Mouse (Mus musculus) left cerebral cortex, adult 2 months (tissue): ENCODE measurements at regions not wholly inside any gene's neighbourhood (a gene's known extent, or its start where the extent isn't known, plus 50 kb on each side); places are given as distances from the start of the nearest gene placed in this dataset.
A peak's percentile ranks its signal among the peaks of the same experiment; 100 is the strongest.

ENCODE experiments used
- DNase-seq, 2 experiments: peaks; one replicate each; pipeline ENCODE4 v3.0.0; 2021 to 2022; ENCODE audit warnings: low spot score in 2 of 2, mixed read lengths in 1 of 2; ENCODE audit errors: extremely low spot score in 1 of 2
- H3K27ac ChIP-seq: fragments of 200-600 bp; 2 replicates; pipeline ENCODE4 v1.8.1; 2022
- H3K4me3 ChIP-seq: fragments of 200-600 bp; 2 replicates; pipeline ENCODE4 v1.8.1; 2022
- CTCF ChIP-seq: fragments of 200-600 bp; IDR thresholded peaks from 2 replicates; pipeline ENCODE4 v1.8.1; 2022; ENCODE audit warnings: antibody characterized with exemption, mild to moderate bottlenecking, moderate library complexity
- intact Hi-C: fragments of 180-260 bp; cut with DNase I; formaldehyde crosslinking; loops from one replicate; pipeline ENCODE4 v1.15.1; 2025

GRCm38 (mm10) chr14:62003013-62003781, 289.2 kb upstream of the Rnaseh2b start:
- Histone ChIP-seq H3K4me3 (no peak overlapping the region), H3K27ac (no peak overlapping the region)
- intact Hi-C loops = no loop called here

DNA sequence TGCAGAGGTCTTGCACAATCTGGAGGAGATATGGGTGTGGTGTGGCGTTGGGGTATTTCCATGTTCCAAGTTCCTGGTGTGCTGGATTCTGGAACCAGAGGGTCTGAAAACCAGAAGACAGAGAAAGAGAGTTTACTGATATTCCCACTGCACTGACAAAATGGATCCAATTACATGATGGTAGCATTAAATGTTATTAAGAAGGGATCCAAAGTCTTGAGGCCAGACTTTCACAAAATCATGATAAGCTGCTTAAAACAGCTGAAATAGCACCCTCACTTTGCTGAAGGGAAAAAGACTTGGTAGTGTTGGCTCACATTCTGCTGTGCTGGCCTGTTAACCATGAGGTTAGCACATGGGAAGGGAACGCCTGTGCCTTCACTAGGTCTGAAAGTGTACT, 288.6 kb upstream of the Rnaseh2b start:
- H3K27ac ChIP-seq = no peak overlapping the region
- H3K4me3 ChIP-seq = no peak overlapping the region
- TF ChIP-seq CTCF = no peak
- no peak for DNase-seq
- intact Hi-C loops = no loop called here

More at GRCm38 (mm10) chr14:62003013-62003781, 289.2 kb upstream of the Rnaseh2b start:
- DNase-seq = peak; percentile 20 to 34
- no peak for TF ChIP-seq CTCF

GRCm38 (mm10) chr14:62008707-62009106, 283.7 kb upstream of the Rnaseh2b start:
- intact Hi-C loops = no loop called here

GRCm38 (mm10) chr14:62018804-62019203, 273.6 kb upstream of the Rnaseh2b start:
- TF ChIP-seq CTCF = no peak
- no peak overlapping the region for H3K4me3 ChIP-seq
- no peak for DNase-seq
- intact Hi-C loops = no loop called here
- no peak overlapping the region for H3K27ac ChIP-seq

More at GRCm38 (mm10) chr14:62008707-62009106, 283.7 kb upstream of the Rnaseh2b start:
- H3K27ac ChIP-seq = no peak overlapping the region
- TF ChIP-seq CTCF = no peak
- DNase-seq = no peak
- H3K4me3 ChIP-seq = no peak overlapping the region

- no peak overlapping the region for H3K27ac ChIP-seq
- intact Hi-C loops = no loop called here
- DNase-seq = no peak
- no peak for TF ChIP-seq CTCF
- no peak overlapping the region for H3K4me3 ChIP-seq
Observed at GRCm38 (mm10) chr14:62020996-62021395, 271.4 kb upstream of the Rnaseh2b start.

DNA sequence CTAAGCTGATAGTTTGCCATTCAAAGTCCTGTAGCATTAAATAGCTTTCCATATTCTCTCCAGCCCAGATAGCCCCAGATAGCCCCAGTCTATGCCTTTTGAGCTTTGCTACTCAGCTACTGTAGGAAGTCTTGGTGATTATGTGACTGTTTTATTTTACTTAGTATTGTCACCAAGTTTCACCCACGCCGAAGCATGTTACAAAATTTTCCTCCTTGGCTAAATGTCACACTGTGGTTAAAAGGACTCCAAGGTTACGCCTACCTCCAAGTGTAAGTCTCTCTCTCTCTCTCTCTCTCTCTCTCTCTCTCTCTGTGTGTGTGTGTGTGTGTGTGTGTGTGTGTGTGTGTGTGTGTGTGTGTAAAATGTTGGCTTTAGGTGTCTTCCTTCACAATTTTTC, 270.2 kb upstream of the Rnaseh2b start:
- H3K27ac ChIP-seq = no peak overlapping the region
- no peak for TF ChIP-seq CTCF
- H3K4me3 ChIP-seq = no peak overlapping the region
- DNase-seq = no peak
- intact Hi-C loops = no loop called here

DNA sequence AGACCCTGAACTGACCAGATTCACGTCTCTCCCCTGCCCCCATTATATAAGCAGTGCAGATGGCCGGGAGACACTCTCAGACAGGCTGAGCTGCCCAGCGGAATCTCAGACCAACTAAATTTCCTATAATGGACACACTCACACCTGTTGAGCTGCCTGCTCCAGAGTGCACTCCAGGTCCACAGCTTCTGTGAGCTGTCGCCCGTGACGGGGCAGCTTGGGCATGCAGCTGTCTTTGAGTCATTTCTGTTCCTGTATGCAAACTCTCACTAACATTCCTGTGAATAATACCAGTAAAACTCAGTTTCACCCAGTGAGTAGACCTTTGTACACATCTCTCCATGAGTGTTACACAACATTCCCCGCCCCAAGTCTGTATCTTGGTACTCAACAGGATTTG, 269.4 kb upstream of the Rnaseh2b start:
- no peak for TF ChIP-seq CTCF
- no peak for DNase-seq
- intact Hi-C loops = no loop called here
- H3K27ac ChIP-seq = no peak overlapping the region
- H3K4me3 ChIP-seq = no peak overlapping the region

DNA sequence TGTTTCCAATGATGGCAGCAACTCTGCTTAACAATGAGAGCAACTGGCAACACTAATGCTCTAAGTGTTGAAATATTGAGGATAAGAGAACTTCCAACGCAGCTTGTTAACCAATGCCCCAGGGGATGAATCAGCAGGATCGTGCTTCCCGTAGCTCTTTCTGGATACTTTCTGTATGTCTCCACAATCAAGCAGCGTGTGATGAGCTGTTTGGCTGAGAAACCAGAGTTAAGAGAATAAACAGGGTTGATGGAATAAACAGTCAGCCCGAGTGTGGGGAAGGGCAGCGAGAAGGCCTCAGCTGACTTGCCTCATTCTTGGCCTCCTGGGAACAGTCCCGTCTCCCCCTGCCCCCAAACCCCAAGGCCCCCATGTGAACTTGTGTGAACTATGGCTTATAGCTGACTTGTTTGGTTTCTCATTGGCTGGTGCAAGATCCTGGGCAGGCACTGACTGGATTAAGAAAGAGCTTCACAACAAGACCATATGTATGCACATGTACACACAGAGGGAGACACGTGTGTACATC, 264.6 kb upstream of the Rnaseh2b start:
- Histone ChIP-seq H3K27ac (no peak overlapping the region), H3K4me3 (no peak overlapping the region)
- no peak for DNase-seq
- no peak for TF ChIP-seq CTCF
- intact Hi-C loops = no loop called here

DNA sequence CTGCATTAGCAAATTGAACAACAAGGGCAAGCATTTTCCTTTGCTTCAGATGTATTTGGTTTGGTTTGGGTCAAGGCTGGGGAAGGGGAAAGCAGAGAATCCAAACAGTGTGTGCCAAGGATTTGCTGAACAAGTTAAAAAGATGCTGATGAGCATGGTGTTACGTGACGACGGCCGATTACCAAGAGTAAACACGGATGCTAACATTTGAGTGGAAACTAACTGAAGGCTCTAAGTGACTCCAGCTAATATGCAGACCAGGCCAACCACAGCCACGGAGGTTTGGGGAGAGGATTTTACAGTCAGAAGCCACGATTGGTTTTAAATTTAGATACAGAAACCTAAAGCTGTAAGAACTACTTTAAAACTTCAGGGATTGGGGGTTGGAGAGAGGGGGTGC, 262.3 kb upstream of the Rnaseh2b start:
- intact Hi-C loops = no loop called here
- no peak for TF ChIP-seq CTCF
- H3K27ac ChIP-seq = no peak overlapping the region
- DNase-seq = no peak
- no peak overlapping the region for H3K4me3 ChIP-seq

DNA sequence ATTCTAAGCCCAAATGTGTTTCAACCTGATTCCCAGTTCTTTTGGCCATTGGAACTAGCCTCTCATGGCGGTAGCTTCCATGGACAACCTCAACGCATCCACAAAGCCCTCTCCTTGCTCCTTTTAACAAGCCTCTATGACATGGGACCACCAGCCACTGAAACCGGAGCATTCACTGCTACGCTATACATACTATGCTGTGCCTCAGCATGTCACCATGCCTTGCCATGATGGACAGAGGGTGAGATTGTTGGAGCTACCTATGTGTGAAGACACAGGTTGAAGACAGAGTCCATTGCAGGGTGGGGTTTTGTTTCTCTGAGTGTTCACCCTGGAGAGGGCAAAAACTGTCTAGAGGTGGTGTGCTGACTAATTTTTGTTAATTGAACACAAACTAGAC, 258.7 kb upstream of the Rnaseh2b start:
- Histone ChIP-seq H3K27ac (no peak overlapping the region), H3K4me3 (no peak overlapping the region)
- no peak for DNase-seq
- no peak for TF ChIP-seq CTCF
- intact Hi-C loops = no loop called here

DNA sequence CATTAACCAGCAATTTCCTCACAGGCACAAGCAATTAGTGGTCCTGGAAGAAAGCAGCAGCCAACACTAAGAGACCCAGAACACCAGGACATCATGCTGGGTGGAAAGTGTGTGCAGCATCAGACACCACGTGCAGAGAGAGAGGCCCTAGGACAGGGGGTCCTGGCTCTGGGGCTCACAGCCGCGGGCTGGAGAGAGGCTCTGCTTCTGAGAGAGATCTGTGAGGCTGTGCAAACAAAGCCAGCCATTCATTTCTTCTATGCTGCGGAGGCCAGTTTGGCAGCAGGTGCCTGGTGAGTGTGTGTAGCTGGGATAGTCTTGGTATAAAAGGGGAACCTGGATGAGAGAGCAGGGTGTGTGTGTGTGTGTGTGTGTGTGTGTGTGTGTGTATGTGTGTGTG, 257.7 kb upstream of the Rnaseh2b start:
- intact Hi-C loops = no loop called here
- TF ChIP-seq CTCF = no peak
- Histone ChIP-seq H3K4me3 (no peak overlapping the region), H3K27ac (no peak overlapping the region)
- DNase-seq = no peak

DNA sequence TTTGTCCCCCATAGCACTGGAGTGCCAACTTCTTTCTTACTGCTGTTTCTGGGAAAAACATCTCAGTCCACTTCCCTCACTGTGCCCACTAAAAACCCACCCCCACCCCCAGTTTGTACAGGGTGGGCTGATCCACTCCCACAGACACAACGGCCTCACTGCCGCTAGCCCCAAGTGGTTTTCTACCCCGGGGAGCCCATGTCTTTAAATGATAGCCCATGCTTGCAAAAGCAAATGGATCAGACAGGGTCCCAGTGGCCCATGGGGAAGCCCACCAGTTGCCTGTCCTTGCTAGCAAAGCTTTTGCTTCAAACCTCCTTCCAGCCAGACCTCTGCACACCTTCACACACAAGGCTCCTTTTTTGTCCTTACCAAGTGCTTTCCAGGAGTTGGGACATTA, 257.0 kb upstream of the Rnaseh2b start:
- no peak for TF ChIP-seq CTCF
- Histone ChIP-seq H3K4me3 (no peak overlapping the region), H3K27ac (no peak overlapping the region)
- no peak for DNase-seq
- intact Hi-C loops = no loop called here

- intact Hi-C loops = no loop called here
- Histone ChIP-seq H3K27ac (no peak overlapping the region), H3K4me3 (no peak overlapping the region)
- no peak for DNase-seq
- TF ChIP-seq CTCF = no peak
Observed at GRCm38 (mm10) chr14:62037514-62037913, 254.9 kb upstream of the Rnaseh2b start.
